Mouse (Mus musculus) right cerebral cortex, adult 2 months (tissue): Measurements from ENCODE around the gene Vcp.

Experiments used
- DNase-seq, 2 experiments: peaks; one replicate each; pipeline ENCODE4 v3.0.0; 2021 to 2022; ENCODE audit warnings: low spot score in 2 of 2

Gene Vcp

GRCm38 (mm10) chr4:42945445-42945844 is 54.9 kb downstream of the Vcp start:
- DNase-seq = no peak

- no peak for DNase-seq
Measured at GRCm38 (mm10) chr4:42945043-42945442, 55.3 kb downstream of the Vcp start.

DNA sequence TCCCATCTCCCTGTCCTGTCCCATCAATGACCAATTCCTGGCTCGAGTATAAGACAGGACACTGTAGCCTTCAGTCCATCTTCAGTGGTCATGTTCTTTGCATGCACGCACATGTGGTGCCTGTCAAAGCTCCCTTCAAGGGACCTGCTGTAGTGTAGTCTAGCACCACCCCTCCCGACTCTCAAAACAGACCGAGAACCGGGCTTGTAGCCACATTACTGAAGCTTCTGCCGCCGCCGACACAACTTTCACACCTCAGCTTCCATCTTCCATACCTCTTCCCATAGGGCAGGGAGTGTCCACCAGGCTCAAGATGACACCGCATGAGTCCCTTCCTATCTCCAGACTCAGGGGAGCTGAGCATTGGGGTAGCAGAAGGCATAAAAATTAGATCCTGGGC is 56.1 kb downstream of the Vcp start:
- DNase-seq = no peak

- no peak for DNase-seq
Measured at GRCm38 (mm10) chr4:42943341-42943740, 57.0 kb downstream of the Vcp start.

DNA sequence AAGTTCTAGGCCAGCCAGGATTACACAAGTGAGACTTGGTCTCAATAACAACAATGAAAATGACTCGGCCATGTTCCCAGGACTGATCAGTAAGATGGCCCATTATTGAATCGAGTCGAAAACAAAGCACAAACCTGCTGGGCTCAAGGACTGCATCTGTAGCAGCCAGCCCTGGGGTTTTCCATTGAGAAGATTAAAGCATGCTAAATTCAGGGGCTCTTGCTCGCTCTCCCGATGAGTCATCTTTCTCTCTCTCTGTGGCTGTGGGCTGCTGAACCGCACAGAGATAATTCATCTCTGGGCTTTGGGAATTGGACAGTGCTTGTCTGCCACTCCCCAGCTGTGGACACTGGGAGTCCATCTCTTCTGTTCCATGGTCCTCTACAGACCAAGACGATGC is 58.9 kb downstream of the Vcp start:
- peak in 1 of 2 experiments; percentile 62 for DNase-seq

GRCm38 (mm10) chr4:42933630-42934029 is 66.7 kb downstream of the Vcp start:
- peak; percentile 68 to 78 for DNase-seq

GRCm38 (mm10) chr4:42932229-42932969 is 67.9 kb downstream of the Vcp start:
- peak in 1 of 2 experiments; percentile 1 for DNase-seq
